Mouse (Mus musculus) lung, postnatal 0 days (tissue): Measurements from ENCODE around the gene Amt.
A peak's percentile ranks its signal among the peaks of the same experiment; 100 is the strongest.

ENCODE experiments used
- CTCF ChIP-seq: IDR thresholded peaks from 2 replicates; pipeline ENCODE4 v1.5.1; 2016; ENCODE audit warnings: antibody characterized with exemption, mild to moderate bottlenecking
- EP300 ChIP-seq: IDR thresholded peaks from 2 replicates; pipeline ENCODE4 v1.6.1; 2016; ENCODE audit warnings: antibody characterized with exemption, mild to moderate bottlenecking, control low read depth

- TF ChIP-seq CTCF (peak; percentile 53), EP300 (no peak)
Measured at GRCm38 (mm10) chr9:108317572-108317971, 20.9 kb downstream of the Amt start.
